Mouse (Mus musculus): ENCODE results near the gene Tpmt. TPM values are rescaled to one million over a fixed set of nuclear protein-coding genes. Genes with fewer than 3 reads are reported as not detected.
A peak's percentile ranks its signal among the peaks of the same experiment; 100 is the strongest.

Gene Tpmt
- polyA plus RNA-seq, 1 experiment from 2014 or later, result 21.5 TPM

DNA sequence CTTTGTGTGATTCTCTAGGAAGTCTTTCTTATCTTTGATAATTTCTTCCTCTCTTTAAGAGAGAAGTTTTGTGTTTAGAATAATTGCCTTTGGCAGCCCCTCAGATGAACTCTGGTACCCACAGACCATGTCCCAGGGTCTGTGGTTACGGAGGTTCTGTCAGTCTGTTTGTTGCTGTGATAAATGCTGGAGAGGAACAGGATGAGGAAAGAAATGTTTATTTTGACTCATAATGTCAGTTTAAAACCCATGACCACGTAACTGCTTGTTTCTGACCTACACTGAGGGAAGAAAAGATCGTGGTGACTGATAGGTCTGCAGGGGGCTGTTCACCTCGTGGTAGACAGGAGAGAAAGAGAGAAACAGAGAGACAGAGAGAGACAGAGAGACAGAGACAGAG lies 68.6 kb downstream of the Tpmt start:
- Histone ChIP-seq H3K9ac (replicated peaks; ENCODE audit: low read depth, low read length) (no peak overlapping the region), H3K4me2 (ENCODE audit: low read depth, low read length) (peak overlapping the region; percentile 48; the same call in 1 of the 2 replicates), H3K4me3 (ENCODE audit: low read depth, low read length) (no peak overlapping the region), H3K9me3 (ENCODE audit: control insufficient read depth, low read length) (no peaks in the 10 kb centered on the region), H3K27me3 (ENCODE audit: control insufficient read depth, insufficient read depth, low read length) (no peaks in the 10 kb centered on the region), H3K27ac (ENCODE audit: low read depth, low read length) (no peak overlapping the region), H3K4me1 (ENCODE audit: control insufficient read depth, insufficient read depth, low read length) (no peaks in the 10 kb centered on the region), H3K36me3 (ENCODE audit: control insufficient read depth, insufficient read depth, low read length) (no peaks in the 10 kb centered on the region)
- 23% methylated on average over 4 of the region's 4 CpGs for WGBS
- no peak for ATAC-seq (ENCODE audit: low read depth)

GRCm38 (mm10) chr13:46975031-46975551 lies 69.4 kb downstream of the Tpmt start:
- H3K36me3 ChIP-seq (ENCODE audit: control insufficient read depth, insufficient read depth, low read length), result no peaks in the 10 kb centered on the region
- peak; percentile 96 for ATAC-seq (ENCODE audit: low read depth)
- H3K4me1 ChIP-seq (ENCODE audit: control insufficient read depth, insufficient read depth, low read length), result no peaks in the 10 kb centered on the region
- WGBS, result 10% methylated on average over 14 of the region's 14 CpGs
- peak overlapping the region; percentile 25; the same call in 1 of the 2 replicates for H3K27ac ChIP-seq (ENCODE audit: low read depth, low read length)
- no peaks in the 10 kb centered on the region for H3K27me3 ChIP-seq (ENCODE audit: control insufficient read depth, insufficient read depth, low read length)
- H3K4me3 ChIP-seq (ENCODE audit: low read depth, low read length), result peak overlapping the region; percentile 32
- H3K4me2 ChIP-seq (ENCODE audit: low read depth, low read length), result peak overlapping the region; percentile 48
- H3K9me3 ChIP-seq (ENCODE audit: control insufficient read depth, low read length), result no peaks in the 10 kb centered on the region
- peak overlapping the region; percentile 43; the same call in 1 of the 2 replicates for H3K9ac ChIP-seq (replicated peaks; ENCODE audit: low read depth, low read length)

Other genes starting within 250 kb of the Tpmt start
- gene Kif13a, start 114.9 kb downstream of the Tpmt start, polyA plus RNA-seq (2014; fragmentation: Nextera tagmentation; extraction: Ambion mirVana), result 10.4 and 14.1 TPM in 2 replicates
- 14.6 and 15.1 TPM in 2 replicates for gene Nhlrc1, start 29.9 kb downstream of the Tpmt start, polyA plus RNA-seq (2014; fragmentation: Nextera tagmentation; extraction: Ambion mirVana)
- gene Kdm1b, start 1.2 kb downstream of the Tpmt start, polyA plus RNA-seq (2014; fragmentation: Nextera tagmentation; extraction: Ambion mirVana), result 18.3 and 21.5 TPM in 2 replicates
- 93.0 and 100.0 TPM in 2 replicates for gene Dek, start 61.5 kb upstream of the Tpmt start, polyA plus RNA-seq (2014; fragmentation: Nextera tagmentation; extraction: Ambion mirVana)
- gene Rnf144b, start 77.9 kb upstream of the Tpmt start, polyA plus RNA-seq (2014; fragmentation: Nextera tagmentation; extraction: Ambion mirVana), result 1.3 and 1.6 TPM in 2 replicates

All from neural tube, embryonic 14.5 days (tissue).